Mouse (Mus musculus) forebrain, embryonic 11.5 days (tissue): ENCODE results near the gene Tex21. TPM values are rescaled to one million over a fixed set of nuclear protein-coding genes. Genes with fewer than 3 reads are reported as not detected.

Experiments used
- ATAC-seq: fragments of 200-750 bp; cut with Nextera tagmentation; replicated peaks from 2 replicates; pipeline ENCODE4 v1.8.0; 2017; ENCODE audit warnings: moderate TSS enrichment; ENCODE audit not compliant: low FRiP score
- DNase-seq: peaks from one replicate; pipeline ENCODE4 v3.0.0-alpha.2; 2017; ENCODE audit warnings: low spot score
- H3K27ac ChIP-seq: fragments of 300-500 bp; sonication (generic); 2 replicates; pipeline ENCODE4 v1.5.1; 2014; ENCODE audit warnings: low read depth, low read length
- H3K27me3 ChIP-seq: fragments of 300-500 bp; sonication (generic); 2 replicates; pipeline ENCODE4 v1.6.1; 2014; ENCODE audit warnings: mild to moderate bottlenecking, low read length, mixed read lengths; ENCODE audit not compliant: control insufficient read depth, insufficient read depth
- H3K36me3 ChIP-seq: fragments of 300-500 bp; sonication (generic); 2 replicates; pipeline ENCODE4 v1.6.1; 2014; ENCODE audit warnings: mild to moderate bottlenecking, low read length, moderate library complexity, mixed read lengths; ENCODE audit not compliant: control insufficient read depth, insufficient read depth
- H3K4me1 ChIP-seq: fragments of 300-500 bp; sonication (generic); replicated peaks from 2 replicates; pipeline ENCODE4 v1.6.1; 2014; ENCODE audit warnings: low read length, mixed read lengths; ENCODE audit not compliant: control insufficient read depth, insufficient read depth
- H3K4me2 ChIP-seq: fragments of 300-500 bp; sonication (generic); 2 replicates; pipeline ENCODE4 v1.6.1; 2014; ENCODE audit warnings: low read depth, mild to moderate bottlenecking, low read length, moderate library complexity, mixed read lengths; ENCODE audit not compliant: severe bottlenecking
- H3K4me3 ChIP-seq: fragments of 300-500 bp; sonication (generic); 2 replicates; pipeline ENCODE4 v1.5.1; 2014; ENCODE audit warnings: low read depth, low read length
- H3K9ac ChIP-seq: fragments of 300-500 bp; sonication (generic); 2 replicates; pipeline ENCODE4 v1.6.1; 2014; ENCODE audit warnings: low read length
- H3K9me3 ChIP-seq: fragments of 300-500 bp; sonication (generic); 2 replicates; pipeline ENCODE4 v1.6.1; 2016; ENCODE audit warnings: low read length, mixed read lengths; ENCODE audit not compliant: control insufficient read depth
- WGBS: fragments of 180-500 bp; shearing (Covaris S2); extraction: QIAGEN DNeasy Blood & Tissue Kit; methylation state at CpG from one replicate; pipeline ENCODE4 v1.1.7; 2014; 5-methylcytosine and 5-hydroxymethylcytosine counted together
- polyA plus RNA-seq: library from polyadenylated mRNA; unstranded; fragments of >200 nt; fragmentation: Nextera tagmentation; extraction: Ambion mirVana; gene quantifications from 2 replicates; pipeline ENCODE4 v1.2.1, GENCODE M21; 2014

Gene Tex21
- polyA plus RNA-seq, 1 experiment from 2014 or later: not detected

- no peak for DNase-seq
- H3K4me3 ChIP-seq: no peak overlapping the region
- WGBS: 81% methylated on average over 10 of the region's 10 CpGs
These were observed 61.3 kb downstream of the Tex21 start for GRCm38 (mm10) chr12:76185167-76185816.

GRCm38 (mm10) chr12:76184271-76184670 lies 62.3 kb downstream of the Tex21 start:
- no peaks in the 10 kb centered on the region for H3K4me1 ChIP-seq
- no peak overlapping the region for H3K9ac ChIP-seq
- H3K27me3 ChIP-seq: no peaks in the 10 kb centered on the region
- H3K4me3 ChIP-seq: no peak overlapping the region
- ATAC-seq: no peak
- no peak overlapping the region for H3K4me2 ChIP-seq
- H3K27ac ChIP-seq: no peak overlapping the region
- no peaks in the 10 kb centered on the region for H3K9me3 ChIP-seq
- no peaks in the 10 kb centered on the region for H3K36me3 ChIP-seq
- DNase-seq: no peak
- 86% methylated on average over 6 of the region's 6 CpGs for WGBS

More at GRCm38 (mm10) chr12:76185167-76185816, 61.3 kb downstream of the Tex21 start:
- no peak overlapping the region for H3K4me2 ChIP-seq
- H3K36me3 ChIP-seq: no peaks in the 10 kb centered on the region
- no peaks in the 10 kb centered on the region for H3K9me3 ChIP-seq
- ATAC-seq: no peak
- H3K27ac ChIP-seq: no peak overlapping the region
- no peaks in the 10 kb centered on the region for H3K27me3 ChIP-seq
- H3K9ac ChIP-seq: no peak overlapping the region
- no peaks in the 10 kb centered on the region for H3K4me1 ChIP-seq

DNA sequence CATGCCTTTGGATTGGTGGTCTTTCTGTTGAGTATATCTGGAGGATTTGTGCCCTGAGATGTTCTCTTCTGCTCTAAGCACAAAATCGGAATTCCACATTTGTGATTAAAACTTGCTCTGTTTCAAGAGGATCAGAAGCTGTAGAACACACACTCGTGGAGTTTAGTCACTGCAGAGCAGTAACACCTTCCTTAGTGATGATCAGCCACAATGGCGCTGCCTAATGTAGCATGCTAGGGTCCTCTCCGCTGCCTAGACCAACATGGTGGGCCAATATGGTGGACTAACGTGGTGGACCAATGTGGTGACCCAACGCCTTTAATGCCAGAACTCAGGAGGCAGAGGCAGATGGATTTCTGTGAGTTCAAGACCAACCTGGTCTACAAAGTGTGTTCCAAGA lies 63.7 kb downstream of the Tex21 start:
- no peak overlapping the region for H3K4me3 ChIP-seq
- H3K9me3 ChIP-seq: no peaks in the 10 kb centered on the region
- DNase-seq (no peak), ATAC-seq (no peak)
- 89% methylated on average over 6 of the region's 6 CpGs for WGBS
- H3K4me1 ChIP-seq: no peaks in the 10 kb centered on the region
- no peaks in the 10 kb centered on the region for H3K36me3 ChIP-seq
- H3K9ac ChIP-seq: no peak overlapping the region
- no peak overlapping the region for H3K4me2 ChIP-seq
- no peak overlapping the region for H3K27ac ChIP-seq
- H3K27me3 ChIP-seq: no peaks in the 10 kb centered on the region

DNA sequence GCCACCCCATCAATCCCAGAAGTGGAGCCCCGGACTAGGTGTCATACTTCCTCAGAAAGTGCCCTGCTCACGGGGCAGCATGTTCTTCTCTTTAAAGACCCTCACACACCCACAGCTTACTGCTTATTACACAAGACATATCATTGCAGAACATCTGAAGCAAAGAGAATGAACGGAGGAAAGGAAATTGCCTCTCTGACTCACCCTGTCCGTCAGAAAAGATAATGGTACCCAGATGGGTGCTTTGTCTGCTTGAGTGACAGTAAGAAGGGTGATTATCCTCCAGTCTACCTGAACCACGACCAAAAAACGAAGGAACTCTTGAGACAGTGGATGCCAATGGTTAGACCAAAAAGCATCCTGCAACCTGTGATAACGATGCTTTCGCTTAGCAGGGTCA lies 65.1 kb downstream of the Tex21 start:
- H3K27ac ChIP-seq: no peak overlapping the region
- WGBS: 72% methylated on average over 8 of the region's 8 CpGs
- no peak overlapping the region for H3K4me3 ChIP-seq
- no peaks in the 10 kb centered on the region for H3K36me3 ChIP-seq
- H3K9ac ChIP-seq: no peak overlapping the region
- DNase-seq (no peak), ATAC-seq (no peak)
- H3K4me2 ChIP-seq: no peak overlapping the region
- H3K4me1 ChIP-seq: no peaks in the 10 kb centered on the region
- H3K27me3 ChIP-seq: no peaks in the 10 kb centered on the region; the same call in 1 of the 2 replicates
- H3K9me3 ChIP-seq: no peaks in the 10 kb centered on the region

GRCm38 (mm10) chr12:76180442-76180841 lies 66.1 kb downstream of the Tex21 start:
- Histone ChIP-seq H3K4me1 (no peaks in the 10 kb centered on the region), H3K4me3 (no peak overlapping the region), H3K27me3 (no peaks in the 10 kb centered on the region; the same call in 1 of the 2 replicates), H3K36me3 (no peaks in the 10 kb centered on the region), H3K9ac (no peak overlapping the region), H3K9me3 (no peaks in the 10 kb centered on the region), H3K27ac (no peak overlapping the region), H3K4me2 (no peak overlapping the region)
- DNase-seq: no peak
- WGBS: 80% methylated on average over 6 of the region's 6 CpGs
- no peak for ATAC-seq

DNA sequence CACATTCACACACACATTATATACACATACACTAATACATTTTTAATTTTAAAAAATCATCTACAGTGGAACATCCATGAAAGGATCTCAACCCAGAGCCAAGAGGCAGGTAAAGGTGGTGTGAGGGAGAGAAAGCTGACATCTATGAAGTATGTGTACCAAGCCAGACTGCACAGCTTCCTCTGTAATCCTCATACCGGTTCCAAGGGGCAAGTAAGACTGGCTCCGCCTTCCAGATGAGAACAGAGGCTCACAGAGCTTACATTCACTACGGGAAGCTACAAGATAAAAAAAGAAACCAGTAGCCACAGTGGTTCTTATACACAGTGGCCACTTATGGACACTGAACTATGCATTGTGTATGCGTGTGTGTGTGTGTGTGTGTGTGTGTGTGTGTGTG lies 67.0 kb downstream of the Tex21 start:
- no peak overlapping the region for H3K9ac ChIP-seq
- H3K27me3 ChIP-seq: no peaks in the 10 kb centered on the region; the same call in 1 of the 2 replicates
- DNase-seq: no peak
- H3K36me3 ChIP-seq: no peaks in the 10 kb centered on the region
- no peak for ATAC-seq
- 72% methylated on average over 4 of the region's 4 CpGs for WGBS
- H3K27ac ChIP-seq: no peak overlapping the region
- H3K4me2 ChIP-seq: no peak overlapping the region
- no peaks in the 10 kb centered on the region for H3K4me1 ChIP-seq
- no peak overlapping the region for H3K4me3 ChIP-seq
- H3K9me3 ChIP-seq: no peaks in the 10 kb centered on the region

DNA sequence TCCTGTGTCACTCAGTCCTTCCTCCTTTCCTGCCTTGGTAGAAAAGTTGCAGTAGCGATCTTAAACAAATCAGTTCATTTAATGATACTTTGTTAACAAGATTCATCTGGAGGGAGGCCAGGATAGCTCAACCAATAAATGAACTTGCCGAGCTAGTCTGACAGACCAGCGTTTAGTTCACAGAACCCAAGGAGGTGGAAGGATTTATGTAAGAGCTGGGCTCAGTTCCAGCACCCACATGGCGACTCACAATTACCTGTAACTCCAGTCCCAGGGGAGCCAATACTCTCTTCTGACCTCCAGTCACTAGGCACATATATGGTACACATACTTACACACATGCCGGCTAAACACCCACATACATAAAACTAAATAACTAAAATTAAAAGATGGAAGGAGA lies 67.5 kb downstream of the Tex21 start:
- Histone ChIP-seq H3K27ac (no peak overlapping the region), H3K4me2 (no peak overlapping the region), H3K36me3 (no peaks in the 10 kb centered on the region), H3K4me1 (no peaks in the 10 kb centered on the region), H3K9ac (no peak overlapping the region), H3K4me3 (no peak overlapping the region), H3K27me3 (no peaks in the 10 kb centered on the region; the same call in 1 of the 2 replicates), H3K9me3 (no peaks in the 10 kb centered on the region)
- DNase-seq (no peak), ATAC-seq (no peak)
- WGBS: 84% methylated on average over 5 of the region's 5 CpGs

DNA sequence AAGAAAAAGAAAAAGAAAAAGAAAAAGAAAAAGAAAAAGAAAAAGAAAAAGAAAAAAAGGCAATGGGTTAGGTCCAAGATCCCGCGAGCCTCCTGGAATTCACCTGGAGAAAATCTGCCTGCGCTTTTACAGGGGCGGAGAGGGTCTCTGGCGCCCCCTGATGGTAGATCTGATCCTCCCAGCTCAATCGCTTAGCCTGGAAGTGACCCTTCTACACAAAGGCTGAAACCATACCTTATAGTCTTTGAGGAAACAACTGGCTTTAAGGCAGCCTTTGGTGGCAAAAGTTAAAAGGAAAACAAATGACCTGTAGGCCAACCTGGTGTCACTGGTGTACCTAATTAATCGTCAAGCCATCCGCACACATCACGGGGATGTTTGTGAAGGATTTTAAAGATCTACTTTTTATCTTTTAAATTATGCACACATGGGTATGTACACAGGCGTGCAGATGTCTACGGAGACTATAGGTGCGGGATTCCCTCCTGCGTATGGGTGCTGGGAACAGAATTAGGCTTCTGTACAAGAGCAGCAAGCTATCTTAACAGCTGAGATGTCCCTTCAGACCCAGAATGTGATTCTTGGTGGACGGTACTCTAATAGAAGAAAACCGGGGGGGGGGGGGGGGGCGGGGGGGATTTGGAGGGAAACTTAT lies 68.6 kb downstream of the Tex21 start:
- H3K36me3 ChIP-seq: no peaks in the 10 kb centered on the region
- no peak overlapping the region for H3K9ac ChIP-seq
- H3K4me1 ChIP-seq: no peaks in the 10 kb centered on the region
- no peaks in the 10 kb centered on the region; the same call in 1 of the 2 replicates for H3K27me3 ChIP-seq
- H3K4me3 ChIP-seq: no peak overlapping the region; the same call in 1 of the 2 replicates
- DNase-seq (peak; percentile 91), ATAC-seq (peak; percentile 76)
- no peaks in the 10 kb centered on the region for H3K9me3 ChIP-seq
- 38% methylated on average over 16 of the region's 16 CpGs for WGBS
- peak overlapping the region; percentile 91; the same call in 1 of the 2 replicates for H3K4me2 ChIP-seq
- H3K27ac ChIP-seq: no peak overlapping the region
